Mouse (Mus musculus) liver, embryonic 14.5 days (tissue): ENCODE results near the gene Gm9964. TPM values are rescaled to one million over a fixed set of nuclear protein-coding genes. Genes with fewer than 3 reads are reported as not detected.

Source experiments
- ATAC-seq: fragments of 200-750 bp; cut with Nextera tagmentation; 2 replicates; pipeline ENCODE4 v1.8.0; 2017; ENCODE audit warnings: moderate number of reproducible peaks, mild to moderate bottlenecking, moderate library complexity; ENCODE audit not compliant: insufficient read depth
- DNase-seq, 3 experiments: peaks; one replicate each; pipeline ENCODE4 v3.0.0-alpha.2; 2012 to 2013; ENCODE audit warnings: low read depth in 3 of 3, low spot score in 3 of 3
- H3K27ac ChIP-seq: fragments of 300-500 bp; sonication (generic); 2 replicates; pipeline ENCODE4 v1.5.1; 2014; ENCODE audit warnings: moderate library complexity, mild to moderate bottlenecking, control low read depth, inconsistent platforms
- H3K27me3 ChIP-seq: fragments of 300-500 bp; sonication (generic); 2 replicates; pipeline ENCODE4 v1.6.1; 2014; ENCODE audit warnings: mild to moderate bottlenecking, low read length, moderate library complexity; ENCODE audit not compliant: control insufficient read depth, insufficient read depth
- H3K36me3 ChIP-seq: fragments of 300-500 bp; sonication (generic); replicated peaks from 2 replicates; pipeline ENCODE4 v1.6.1; 2014; ENCODE audit warnings: low read depth; ENCODE audit not compliant: control insufficient read depth, insufficient read depth
- H3K4me1 ChIP-seq, 2 experiments: fragments of 200-500 bp in 1 of 2; fragments of 300-500 bp in 1 of 2; sonication (generic) in 1 of 2; replicated peaks; 2 replicates each; pipeline ENCODE4 v1.6.1; 2012 to 2014; ENCODE audit warnings: antibody characterized with exemption in 1 of 2, inconsistent platforms in 1 of 2, low read length in 1 of 2; ENCODE audit not compliant: control insufficient read depth in 2 of 2, insufficient read depth in 2 of 2
- H3K4me2 ChIP-seq: fragments of 300-500 bp; sonication (generic); 2 replicates; pipeline ENCODE4 v1.6.1; 2014; ENCODE audit warnings: low read depth, mild to moderate bottlenecking, control low read depth, moderate library complexity
- H3K4me3 ChIP-seq, 2 experiments: fragments of 200-500 bp in 1 of 2; fragments of 300-500 bp in 1 of 2; sonication (generic) in 1 of 2; 2 replicates each; pipeline ENCODE4 v1.5.1; 2012 to 2014; ENCODE audit warnings: low read depth in 2 of 2, low read length in 2 of 2, mild to moderate bottlenecking in 2 of 2, control low read depth in 1 of 2, inconsistent platforms in 1 of 2, moderate library complexity in 1 of 2; ENCODE audit not compliant: insufficient read depth in 1 of 2
- H3K9ac ChIP-seq: fragments of 300-500 bp; sonication (generic); replicated peaks from 2 replicates; pipeline ENCODE4 v1.6.1; 2014; ENCODE audit warnings: mild to moderate bottlenecking, control low read depth, moderate library complexity
- H3K9me3 ChIP-seq: fragments of 300-500 bp; sonication (generic); 2 replicates; pipeline ENCODE4 v1.6.1; 2016; ENCODE audit warnings: low read length, mixed read lengths; ENCODE audit not compliant: control insufficient read depth
- CTCF ChIP-seq: IDR thresholded peaks from 2 replicates; pipeline ENCODE4 v1.5.1; 2016; ENCODE audit warnings: antibody characterized with exemption, low read depth, control low read depth
- EP300 ChIP-seq: IDR thresholded peaks from 2 replicates; pipeline ENCODE4 v1.6.1; 2016; ENCODE audit warnings: antibody characterized with exemption, low read depth
- WGBS: fragments of 180-500 bp; shearing (Covaris S2); extraction: QIAGEN DNeasy Blood & Tissue Kit; methylation state at CpG from one replicate; pipeline ENCODE4 v1.1.7; 2014; ENCODE audit not compliant: insufficient replicate concordance; 5-methylcytosine and 5-hydroxymethylcytosine counted together
- polyA plus RNA-seq, 2 experiments: library from polyadenylated mRNA; depleted of rRNA in 1 of 2; stranded (reverse) in 1 of 2; unstranded in 1 of 2; fragments of >200 nt; fragmentation: Nextera tagmentation in 1 of 2; extraction: Ambion mirVana in 1 of 2; gene quantifications; 2 replicates each; pipeline versions ENCODE4 v1.2.1 to v1.2.3; 2012 to 2014

The Gm9964 gene
- polyA plus RNA-seq, 2 experiments = not detected

DNA sequence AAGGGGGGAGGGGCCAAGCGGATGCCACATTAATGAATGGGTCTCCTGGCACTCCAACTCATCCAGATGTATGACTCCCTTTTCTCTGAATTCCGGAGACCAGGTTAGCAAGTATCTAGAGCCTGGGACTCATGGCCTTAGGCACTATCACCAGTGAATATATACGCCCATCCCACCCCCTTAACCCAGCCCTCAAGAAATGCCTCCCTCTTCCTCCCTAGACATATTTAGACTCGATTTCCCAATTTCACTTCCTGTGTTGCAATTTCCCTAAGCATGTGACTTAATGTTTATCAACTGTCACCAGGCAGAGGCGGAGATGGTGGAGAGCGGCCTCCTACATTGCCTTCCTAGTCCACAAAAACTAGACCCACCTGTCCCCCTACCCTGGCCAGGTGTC, 9.3 kb downstream of the Gm9964 start:
- TF ChIP-seq EP300 = peak; percentile 42
- TF ChIP-seq CTCF = no peak
- Histone ChIP-seq H3K4me3 (no peak overlapping the region), H3K9ac (no peak overlapping the region), H3K4me2 (no peak overlapping the region), H3K4me1 (peaks cover 12 to 21% of the 10 kb centered on the region in 2 experiments), H3K27ac (no peak overlapping the region), H3K27me3 (no peaks in the 10 kb centered on the region), H3K36me3 (no peaks in the 10 kb centered on the region), H3K9me3 (no peaks in the 10 kb centered on the region)
- DNase-seq (peak; percentile 48 to 55 (median 55)), ATAC-seq (peak; percentile 26; the same call in 1 of the 2 replicates)
- 19% methylated on average over 6 of the region's 6 CpGs for WGBS

GRCm38 (mm10) chr11:79286305-79286799, 10.4 kb downstream of the Gm9964 start:
- DNase-seq = no peak
- no peaks in the 10 kb centered on the region for H3K9me3 ChIP-seq
- H3K4me3 ChIP-seq = no peak overlapping the region
- TF ChIP-seq EP300 = no peak
- TF ChIP-seq CTCF = no peak
- no peak overlapping the region for H3K9ac ChIP-seq
- no peaks in the 10 kb centered on the region for H3K27me3 ChIP-seq
- H3K27ac ChIP-seq = no peak overlapping the region; the same call in 1 of the 2 replicates
- WGBS = 5% methylated on average over 9 of the region's 9 CpGs
- H3K4me2 ChIP-seq = peak overlapping the region; percentile 38
- no peaks in the 10 kb centered on the region for H3K36me3 ChIP-seq
- ATAC-seq = no peak
- H3K4me1 ChIP-seq = peaks cover 12 to 23% of the 10 kb centered on the region in 2 experiments

DNA sequence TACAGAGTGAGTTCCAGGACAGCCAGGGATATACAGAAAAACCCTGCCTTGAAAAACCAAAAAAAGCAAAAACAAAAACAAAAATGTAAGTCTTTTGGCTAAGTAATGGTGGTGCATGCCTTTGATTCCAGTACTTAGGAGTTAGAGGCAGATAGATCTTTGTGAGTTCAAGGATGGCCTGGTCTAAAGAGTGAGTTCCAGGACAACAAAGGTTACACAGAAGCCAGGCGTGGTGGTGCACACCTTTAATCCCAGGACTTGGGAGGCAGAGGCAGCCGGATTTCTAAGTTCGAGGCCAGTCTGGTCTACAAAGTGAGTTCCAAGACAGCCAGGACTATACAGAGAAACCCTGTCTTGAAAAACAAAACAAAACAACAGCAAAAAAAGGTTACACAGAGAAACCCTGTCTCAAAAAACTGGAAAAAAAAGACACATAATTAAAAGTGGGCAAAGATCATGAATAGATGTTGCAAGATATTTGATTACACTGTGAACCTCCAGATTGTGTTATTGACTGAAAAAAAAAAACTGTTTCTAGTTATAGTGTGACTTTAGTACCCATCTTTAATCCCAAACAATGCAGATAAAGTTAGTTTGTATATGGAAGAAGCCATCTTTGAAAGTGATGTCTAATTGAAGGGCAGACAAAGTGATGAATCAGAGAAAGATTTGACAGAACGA, 13.2 kb downstream of the Gm9964 start:
- H3K4me2 ChIP-seq = no peak overlapping the region
- ATAC-seq = no peak
- H3K27ac ChIP-seq = no peak overlapping the region
- no peaks in the 10 kb centered on the region for H3K9me3 ChIP-seq
- no peak for TF ChIP-seq EP300
- TF ChIP-seq CTCF = no peak
- 61% methylated on average over 4 of the region's 4 CpGs for WGBS
- H3K9ac ChIP-seq = no peak overlapping the region
- no peaks in the 10 kb centered on the region for H3K27me3 ChIP-seq
- no peak overlapping the region for H3K4me3 ChIP-seq
- H3K4me1 ChIP-seq = peaks cover 12 to 27% of the 10 kb centered on the region in 2 experiments
- no peaks in the 10 kb centered on the region for H3K36me3 ChIP-seq
- DNase-seq = no peak

DNA sequence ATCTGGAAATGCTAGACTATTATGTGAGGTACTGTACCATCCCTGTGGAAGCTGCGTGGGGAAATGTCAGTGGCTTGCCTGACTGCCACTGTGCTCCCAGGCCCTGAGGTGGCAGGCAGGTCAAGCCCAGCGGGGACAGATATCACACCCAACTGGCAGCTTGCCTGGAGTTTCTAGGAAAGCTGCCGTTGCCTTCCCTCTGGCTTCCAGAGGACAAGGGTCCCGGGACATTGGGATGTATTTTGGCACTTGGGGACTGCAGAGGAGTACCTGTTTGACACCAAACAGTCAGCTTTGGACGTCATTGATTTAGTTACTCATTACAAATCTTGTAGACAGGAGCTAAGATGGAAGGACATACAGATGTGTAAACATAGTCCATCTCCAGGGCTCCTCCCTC, 15.3 kb downstream of the Gm9964 start:
- DNase-seq (no peak), ATAC-seq (no peak)
- Histone ChIP-seq H3K9me3 (no peaks in the 10 kb centered on the region), H3K27me3 (no peaks in the 10 kb centered on the region), H3K4me2 (no peak overlapping the region), H3K4me1 (peaks cover 5 to 12% of the 10 kb centered on the region in 2 experiments), H3K9ac (no peak overlapping the region), H3K27ac (no peak overlapping the region), H3K36me3 (no peaks in the 10 kb centered on the region), H3K4me3 (no peak overlapping the region)
- 47% methylated on average over 5 of the region's 5 CpGs for WGBS
- no peak for TF ChIP-seq EP300
- TF ChIP-seq CTCF = no peak

GRCm38 (mm10) chr11:79279732-79280405, 16.8 kb downstream of the Gm9964 start:
- Histone ChIP-seq H3K36me3 (no peaks in the 10 kb centered on the region), H3K9me3 (no peaks in the 10 kb centered on the region), H3K9ac (no peak overlapping the region), H3K4me3 (no peak overlapping the region), H3K4me2 (no peak overlapping the region), H3K4me1 (peaks cover 0 to 6% of the 10 kb centered on the region in 2 experiments; a peak in 2 of 4 replicates), H3K27me3 (no peaks in the 10 kb centered on the region), H3K27ac (no peak overlapping the region)
- TF ChIP-seq CTCF (no peak), EP300 (no peak)
- 48% methylated on average over 2 of the region's 2 CpGs for WGBS
- ATAC-seq (no peak), DNase-seq (no peak)
